Mouse (Mus musculus) myocyte (in vitro differentiated cells): ENCODE results near the gene Ccdc146.

ENCODE experiments used
- MAX ChIP-seq: IDR thresholded peaks from one replicate; pipeline ENCODE4 v1.6.1; 2011; ENCODE audit warnings: low read depth, mild to moderate bottlenecking, control low read depth
- MYOG ChIP-seq, 3 experiments: IDR thresholded peaks; one replicate each; pipeline ENCODE4 v1.6.1; 2011; ENCODE audit warnings: control low read depth in 2 of 3, low read depth in 2 of 3, mild to moderate bottlenecking in 2 of 3; ENCODE audit not compliant: insufficient read length in 2 of 3, control insufficient read depth in 1 of 3, insufficient read depth in 1 of 3
- POLR2A ChIP-seq: IDR thresholded peaks from one replicate; pipeline ENCODE4 v1.6.1; 2011; ENCODE audit warnings: low read depth, mild to moderate bottlenecking, control low read depth, moderate library complexity; ENCODE audit not compliant: insufficient read length
- REST ChIP-seq: IDR thresholded peaks from one replicate; pipeline ENCODE4 v1.6.1; 2011; ENCODE audit warnings: mild to moderate bottlenecking, control low read depth, moderate library complexity; ENCODE audit not compliant: insufficient read depth, insufficient read length
- TCF12 ChIP-seq: IDR thresholded peaks from one replicate; pipeline ENCODE4 v1.6.1; 2011; ENCODE audit warnings: mild to moderate bottlenecking, control low read depth; ENCODE audit not compliant: poor library complexity, insufficient read depth, severe bottlenecking
- USF1 ChIP-seq: IDR thresholded peaks from one replicate; pipeline ENCODE4 v1.6.1; 2011; ENCODE audit warnings: low read depth, mild to moderate bottlenecking, control low read depth, moderate library complexity

- TF ChIP-seq TCF12 (peak; percentile 22), REST (no peak), MYOG (IDR thresholded peaks at IDR 0.05; ENCODE audit: control insufficient read depth in 1 of 3, insufficient read depth in 1 of 3, insufficient read length in 2 of 3, low read depth in 2 of 3) (peak in 2 of 3 experiments; percentile 71 to 82), MAX (no peak), POLR2A (no peak), USF1 (no peak)
Observed at GRCm38 (mm10) chr5:21299076-21299755, 125.3 kb downstream of the Ccdc146 start.
